Mouse (Mus musculus): ENCODE results near the gene Gm44596.
"Not testable (repeated sequence)": the region's sequence is repeated elsewhere in the genome, so short reads cannot be mapped to it uniquely, and the experiment has no call there.

The Gm44596 gene

DNA sequence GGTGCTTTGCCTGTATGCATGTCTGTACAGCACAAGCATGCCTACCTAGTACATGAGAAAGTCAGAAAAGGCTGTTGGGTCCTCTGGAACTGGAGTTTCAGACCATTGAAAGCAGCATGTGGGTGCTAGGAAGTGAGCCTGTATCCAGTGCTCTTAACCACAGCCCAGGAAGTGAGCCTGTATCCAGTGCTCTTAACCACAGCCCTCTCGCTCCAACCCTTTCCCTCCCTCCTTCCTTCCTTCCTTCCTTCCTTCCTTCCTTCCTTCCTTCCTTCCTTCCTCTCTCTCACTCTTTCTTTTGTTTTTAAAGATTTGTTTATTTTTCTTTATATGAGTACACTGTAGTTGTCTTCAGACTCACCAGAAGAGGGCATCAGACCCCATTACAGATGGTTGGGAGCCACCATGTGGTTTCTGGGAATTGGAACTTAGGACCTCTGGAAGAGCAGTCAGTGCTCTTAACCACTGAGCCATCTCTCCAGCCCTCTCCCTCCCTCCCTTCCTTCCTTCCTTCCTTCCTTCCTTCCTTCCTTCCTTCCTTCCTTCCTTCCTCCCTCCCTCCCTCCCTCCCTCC lies 5.4 kb downstream of the Gm44596 start:
- DNase-seq (ENCODE audit: low spot score), result not testable (repeated sequence)

- no peak for DNase-seq (ENCODE audit: low spot score)
Observed at GRCm38 (mm10) chr6:128381254-128381653, 6.0 kb downstream of the Gm44596 start.

DNA sequence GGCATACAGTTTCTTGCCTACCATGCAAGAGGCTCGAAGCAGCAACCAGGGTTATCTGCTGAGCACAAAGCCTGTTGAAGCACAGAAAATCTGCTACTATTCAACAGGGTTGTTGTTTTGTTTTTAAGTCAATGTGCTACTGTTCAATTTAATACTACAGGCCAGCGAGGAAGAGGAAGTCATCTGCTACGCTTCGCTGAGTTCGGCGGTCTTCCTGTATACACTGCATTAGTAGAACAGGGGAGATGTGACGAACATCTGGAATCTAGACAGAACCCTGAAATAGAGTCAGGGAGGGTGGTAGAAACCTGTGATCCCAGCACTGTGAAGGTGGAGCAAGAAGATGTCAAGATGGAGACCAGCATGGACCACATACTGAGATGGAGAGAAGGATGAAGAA lies 8.4 kb downstream of the Gm44596 start:
- no peak for DNase-seq (ENCODE audit: low spot score)

DNA sequence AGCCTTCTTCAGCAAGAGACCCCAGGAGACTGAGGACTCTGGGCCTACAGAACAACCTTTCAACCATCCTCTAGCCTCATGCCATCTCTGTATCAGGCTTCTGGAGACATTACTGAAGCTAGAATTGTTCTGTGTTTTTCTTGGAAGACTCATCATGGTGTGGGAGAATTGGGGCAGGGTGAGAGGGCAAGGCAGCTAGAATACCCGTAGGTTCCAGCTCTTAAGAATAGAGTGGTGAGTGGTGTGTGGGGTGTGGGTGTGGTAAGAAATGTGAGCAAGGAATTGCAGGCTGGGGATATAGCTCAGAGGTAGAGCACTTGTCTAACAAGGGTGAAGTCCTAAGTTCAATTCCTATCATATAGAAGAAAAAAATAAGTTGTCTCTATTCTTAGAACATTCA lies 9.7 kb downstream of the Gm44596 start:
- no peak for DNase-seq (ENCODE audit: low spot score)

DNA sequence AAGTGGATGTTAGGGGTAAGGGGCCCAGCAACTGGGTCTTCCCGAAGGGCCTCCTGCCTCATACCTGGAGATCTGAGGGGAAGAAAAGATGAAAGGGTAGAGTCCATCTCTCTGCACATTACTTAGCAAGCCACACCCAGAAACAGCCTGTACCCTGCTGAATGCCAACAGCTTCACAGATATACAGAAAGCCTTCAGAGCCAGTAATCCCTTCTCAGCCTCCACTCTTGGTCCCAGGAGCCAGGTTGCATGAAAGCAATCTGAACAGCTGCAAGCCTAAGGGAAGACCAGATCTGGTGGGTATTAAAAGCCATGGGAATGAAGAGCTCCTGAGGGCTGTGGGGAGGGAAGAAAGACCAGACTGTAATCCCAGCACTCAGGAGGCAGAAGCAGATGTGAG lies 13.9 kb downstream of the Gm44596 start:
- DNase-seq (ENCODE audit: low spot score), result no peak

- no peak for DNase-seq (ENCODE audit: low spot score)
Observed at GRCm38 (mm10) chr6:128390683-128391082, 15.4 kb downstream of the Gm44596 start.

- no peak for DNase-seq (ENCODE audit: low spot score)
Observed at GRCm38 (mm10) chr6:128397574-128398261, 22.4 kb downstream of the Gm44596 start.

DNA sequence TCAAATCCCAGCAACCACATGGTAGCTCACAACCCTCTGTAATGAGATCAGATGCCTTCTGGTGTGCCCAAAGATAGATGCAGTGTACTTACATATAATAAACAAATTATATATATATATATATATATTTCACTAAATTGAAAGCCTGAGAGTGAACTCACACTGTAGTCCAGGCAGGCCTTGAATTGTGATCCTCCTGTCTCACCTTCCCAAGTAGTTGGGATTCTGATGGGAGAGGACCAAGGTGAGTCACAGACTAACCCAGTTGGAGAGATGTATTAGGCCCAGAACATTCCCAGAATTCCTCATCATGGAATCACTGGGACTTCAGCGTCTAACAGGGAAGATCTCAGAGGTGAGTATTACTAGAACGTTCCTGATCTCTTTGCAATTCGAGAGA lies 23.7 kb downstream of the Gm44596 start, which contains the start of gene Nrip2:
Nrip2 (plus strand) TSS at position 301 of the 400 bp plus-strand sequence.
- DNase-seq (ENCODE audit: low spot score), result no peak

GRCm38 (mm10) chr6:128399421-128400185 lies 24.3 kb downstream of the Gm44596 start:
- peak; percentile 64 for DNase-seq (ENCODE audit: low spot score)

- no peak for DNase-seq (ENCODE audit: low spot score)
Observed at GRCm38 (mm10) chr6:128404708-128405107, 29.4 kb downstream of the Gm44596 start.

DNA sequence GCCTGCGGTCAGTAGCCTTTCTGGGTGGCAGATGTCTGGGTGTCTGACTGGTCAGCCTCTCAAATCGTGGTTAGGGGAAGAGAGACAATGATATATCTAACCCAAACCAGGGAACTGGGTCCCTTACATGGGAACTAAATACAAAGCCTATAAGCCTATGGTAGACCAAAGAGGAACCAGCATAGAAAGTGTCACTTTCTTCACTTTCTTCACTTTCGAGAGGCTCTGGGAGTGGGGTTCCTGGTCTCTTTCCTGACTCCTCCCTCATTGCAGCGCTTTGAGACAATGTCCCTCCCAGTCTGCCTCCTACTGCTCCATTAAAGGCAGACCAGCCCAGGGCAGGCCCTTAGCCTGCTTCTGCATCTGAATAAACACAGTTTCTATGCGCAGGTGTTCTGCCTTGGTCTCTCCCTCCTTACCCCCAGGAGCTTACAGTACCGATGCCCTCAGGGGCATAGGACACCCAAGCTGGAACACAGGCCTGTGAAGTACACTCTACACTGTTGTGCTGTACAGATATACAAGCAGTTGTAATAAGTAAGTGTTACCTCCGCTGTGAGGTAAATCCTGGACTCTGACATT lies 33.3 kb downstream of the Gm44596 start:
- DNase-seq (ENCODE audit: low spot score), result no peak

- no peak for DNase-seq (ENCODE audit: low spot score)
Observed at GRCm38 (mm10) chr6:128410305-128410704, 35.0 kb downstream of the Gm44596 start.

DNA sequence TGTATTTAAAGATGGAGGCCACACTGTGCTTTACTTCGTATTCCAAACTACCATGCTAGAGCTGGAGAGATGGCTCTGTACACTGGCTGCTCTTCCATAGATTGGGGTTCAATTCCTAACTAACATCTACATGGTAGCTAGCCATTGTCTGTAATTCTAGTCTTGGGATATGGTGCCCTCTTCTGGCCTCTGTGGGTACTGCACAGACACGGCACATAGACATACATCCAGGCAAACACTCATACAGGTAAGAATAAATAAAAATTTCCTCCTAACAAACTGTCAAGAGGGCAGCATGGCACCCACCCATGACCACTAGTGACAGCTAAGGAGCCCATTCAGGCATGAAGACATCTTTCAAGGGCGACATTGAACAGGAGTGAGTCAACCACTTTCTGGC lies 35.8 kb downstream of the Gm44596 start:
- DNase-seq (ENCODE audit: low spot score), result peak; percentile 67

GRCm38 (mm10) chr6:128416169-128416568 lies 40.9 kb downstream of the Gm44596 start:
- DNase-seq (ENCODE audit: low spot score), result no peak

DNA sequence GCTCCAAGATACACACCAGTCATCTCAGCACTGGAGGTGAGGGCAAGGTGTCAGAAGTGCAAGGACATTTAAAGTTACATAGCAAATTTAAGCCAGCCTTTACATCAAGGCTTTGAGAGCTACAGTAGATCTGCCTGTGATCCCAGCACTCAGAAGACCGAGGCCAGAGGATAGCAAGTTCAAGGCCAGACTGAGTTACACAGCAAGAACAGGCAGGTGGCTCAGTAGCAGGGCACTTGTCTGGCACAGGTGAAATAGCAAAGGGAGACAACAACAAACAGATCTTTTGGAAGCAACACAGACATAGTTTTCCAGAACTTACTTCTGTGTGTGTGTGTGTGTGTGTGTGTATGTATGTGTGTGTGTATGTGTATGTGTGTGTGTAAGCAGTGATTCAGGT lies 42.8 kb downstream of the Gm44596 start:
- no peak for DNase-seq (ENCODE audit: low spot score)

- no peak for DNase-seq (ENCODE audit: low spot score)
Observed at GRCm38 (mm10) chr6:128421036-128421435, 45.7 kb downstream of the Gm44596 start.

GRCm38 (mm10) chr6:128421480-128421879 lies 46.2 kb downstream of the Gm44596 start:
- no peak for DNase-seq (ENCODE audit: low spot score)

- DNase-seq (ENCODE audit: low spot score), result no peak
Observed at GRCm38 (mm10) chr6:128423496-128424268, 48.4 kb downstream of the Gm44596 start.

- DNase-seq (ENCODE audit: low spot score), result peak; percentile 96
Observed at GRCm38 (mm10) chr6:128424269-128425019, 49.1 kb downstream of the Gm44596 start, which contains the start of gene Itfg2. TSS of gene Itfg2 (minus strand) at chr6:128424931.

GRCm38 (mm10) chr6:128425046-128425445 lies 49.7 kb downstream of the Gm44596 start:
- DNase-seq (ENCODE audit: low spot score), result no peak

GRCm38 (mm10) chr6:128427571-128427970 lies 52.3 kb downstream of the Gm44596 start:
- no peak for DNase-seq (ENCODE audit: low spot score)
